Mouse (Mus musculus): Measurements from ENCODE around the gene Ak2.
A peak's percentile ranks its signal among the peaks of the same experiment; 100 is the strongest.

The Ak2 gene

DNA sequence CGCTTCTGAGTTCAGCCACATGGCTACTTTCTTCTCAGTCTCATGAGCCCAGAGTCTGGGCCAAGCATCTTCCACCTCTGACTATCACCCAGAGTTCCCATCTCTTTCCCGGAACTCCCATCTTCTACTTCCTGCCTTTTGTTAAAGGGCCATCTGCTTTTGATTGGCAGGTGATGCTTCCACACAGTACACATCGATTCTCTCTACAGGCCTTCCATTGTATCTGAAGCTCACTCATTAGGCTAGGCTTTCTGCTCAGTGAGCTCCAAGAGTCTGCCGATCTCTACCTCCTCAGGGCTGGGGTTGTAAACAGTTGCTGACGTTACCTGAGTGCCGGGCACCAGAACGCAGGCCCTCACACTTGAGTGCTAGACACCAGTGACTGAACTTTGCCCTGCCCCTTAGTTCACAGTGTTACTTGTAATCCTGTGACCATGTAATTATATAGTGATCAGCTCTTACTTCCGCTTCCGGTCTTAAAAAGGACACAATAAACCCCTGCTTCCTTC is at the start of gene Ak2:
Ak2 (plus strand) TSS at position 459 of the 509 bp plus-strand sequence.
- no peak for DNase-seq (ENCODE audit: low spot score)

DNA sequence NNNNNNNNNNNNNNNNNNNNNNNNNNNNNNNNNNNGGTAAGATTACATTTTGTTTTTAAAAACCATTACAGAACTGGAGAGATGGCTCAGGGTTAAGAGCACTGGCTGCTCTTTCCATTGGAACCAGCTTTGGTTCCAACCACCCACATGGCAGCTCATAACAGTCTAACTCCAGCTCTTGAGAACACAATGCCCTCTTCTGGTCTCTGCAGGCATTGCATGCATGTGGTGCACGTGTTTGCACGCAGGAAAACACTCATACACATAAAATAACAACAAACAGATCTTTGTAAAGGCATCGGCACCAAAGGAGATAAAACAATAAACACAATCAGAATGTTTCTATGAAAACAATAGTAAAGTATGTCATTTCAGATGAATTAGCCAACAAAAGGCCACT is 49.4 kb upstream of the Ak2 start:
- DNase-seq (ENCODE audit: low spot score) = no peak

DNA sequence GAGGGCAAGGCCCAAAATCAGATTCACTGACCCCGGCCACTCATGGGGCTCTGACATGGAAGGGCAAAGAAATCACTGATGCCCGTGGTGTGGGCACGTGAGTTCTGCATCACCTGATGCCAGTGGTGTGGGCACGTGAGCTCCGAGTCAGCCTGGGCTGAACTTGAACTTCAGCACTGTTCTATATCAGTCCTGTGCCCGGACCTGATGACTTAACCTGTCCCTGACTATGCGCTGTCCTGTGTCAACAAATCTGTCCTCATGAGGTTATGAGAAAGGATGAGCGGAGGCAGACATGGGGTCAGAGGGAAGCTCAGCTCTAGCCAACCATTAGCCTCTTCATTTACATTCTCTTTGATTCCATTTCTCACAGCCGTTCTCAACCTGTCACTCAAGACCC is 45.0 kb upstream of the Ak2 start:
- DNase-seq (ENCODE audit: low spot score) = no peak

DNA sequence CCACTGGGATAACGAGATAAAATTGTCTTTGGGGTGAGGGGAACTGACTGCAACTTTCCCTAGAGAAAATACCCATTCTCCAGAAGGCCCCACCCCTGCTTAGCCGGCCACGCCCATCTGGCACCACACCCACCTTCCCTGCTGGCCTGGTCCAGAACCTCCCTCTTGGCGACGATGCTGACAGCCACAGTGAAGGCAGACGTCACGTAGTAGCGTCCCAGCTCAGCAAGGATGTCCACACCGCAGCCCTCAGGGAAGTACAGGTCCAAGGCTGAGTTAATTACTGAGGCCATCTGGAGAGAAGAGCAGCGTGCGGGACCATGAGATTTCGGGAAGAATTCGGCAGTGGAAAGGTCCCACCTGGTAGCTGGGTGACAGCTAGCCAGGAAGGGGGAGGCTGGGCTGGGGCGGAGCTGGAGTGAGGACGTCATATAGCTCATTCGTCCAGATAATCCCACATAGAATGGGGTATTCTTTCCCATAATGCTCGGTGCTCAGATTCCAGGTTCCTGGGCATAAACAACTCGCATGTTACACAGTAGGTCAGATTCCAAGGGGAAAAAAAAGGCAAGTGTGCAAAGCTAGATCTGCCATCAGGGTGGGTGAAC is 44.3 kb upstream of the Ak2 start:
- DNase-seq (ENCODE audit: low spot score) = no peak

DNA sequence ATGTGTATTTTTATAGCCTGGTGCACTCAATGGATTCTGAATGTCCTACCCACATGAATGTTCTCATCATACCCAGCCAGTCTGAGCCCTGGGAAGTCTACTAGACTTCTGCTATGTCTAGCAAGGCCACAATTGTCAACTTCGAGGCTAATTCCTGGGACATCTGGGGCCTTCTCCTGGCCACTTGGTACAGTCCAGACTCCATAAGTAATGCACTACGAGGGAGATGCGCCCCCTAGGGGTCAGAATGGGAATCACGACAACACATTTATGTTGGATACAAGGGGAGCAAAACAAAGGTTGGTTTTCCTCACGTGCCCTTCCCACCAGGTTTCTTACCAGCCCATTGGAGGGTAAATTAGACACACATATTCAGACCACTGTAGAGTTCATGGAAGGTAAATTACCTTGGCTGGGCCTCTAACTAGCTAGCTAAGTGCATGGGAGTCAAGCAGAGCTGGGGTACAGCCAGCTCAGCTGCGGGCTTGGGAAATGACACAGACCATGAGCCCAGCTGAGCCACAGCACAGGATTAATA is 43.6 kb upstream of the Ak2 start:
- peak; percentile 46 for DNase-seq (ENCODE audit: low spot score)

DNA sequence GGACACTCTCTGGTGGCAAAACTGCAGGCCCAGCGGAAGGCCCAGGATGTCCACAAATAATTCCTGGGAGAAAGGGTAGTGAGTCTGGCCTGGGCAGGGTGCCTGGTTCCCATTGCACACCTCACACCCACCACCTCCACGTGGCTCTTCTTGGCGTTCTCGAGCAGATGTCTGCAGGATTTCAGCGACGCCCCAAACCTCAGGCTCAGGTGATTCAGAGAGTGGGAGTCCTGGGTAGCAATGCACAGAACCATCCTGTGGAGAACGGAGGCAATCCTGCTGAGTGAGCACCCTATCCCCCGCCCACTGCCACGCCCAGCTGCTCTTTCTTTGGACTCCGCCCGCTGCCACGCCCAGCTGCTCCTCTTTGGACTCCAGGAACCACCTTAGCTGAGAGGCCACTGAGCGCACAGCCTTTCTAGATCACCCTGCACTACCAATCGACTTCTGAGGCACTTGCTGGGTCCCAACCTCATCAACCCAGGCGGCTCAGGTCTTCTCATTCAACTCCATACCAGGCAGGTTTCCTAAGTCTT is 42.2 kb upstream of the Ak2 start:
- DNase-seq (ENCODE audit: low spot score) = no peak

DNA sequence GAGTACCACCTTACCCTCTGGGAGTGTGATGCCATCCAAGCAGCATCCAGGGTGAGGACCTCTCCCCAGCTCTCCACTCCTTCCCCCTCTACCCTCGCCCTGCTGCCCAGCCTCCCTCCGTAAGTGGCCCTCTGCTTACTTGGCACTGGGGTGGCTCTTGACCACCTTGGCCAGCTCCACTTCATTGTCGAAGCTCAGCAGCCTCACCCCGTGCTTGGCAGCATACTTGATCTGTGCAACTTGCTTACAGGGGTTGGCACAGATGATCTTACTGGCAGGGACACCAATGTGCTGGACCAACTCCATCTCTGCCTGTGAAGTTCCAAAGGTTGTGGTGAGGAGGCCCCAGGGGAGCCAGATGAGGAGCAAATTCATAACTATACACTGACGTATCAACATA is 41.3 kb upstream of the Ak2 start:
- peak; percentile 80 for DNase-seq (ENCODE audit: low spot score)

DNA sequence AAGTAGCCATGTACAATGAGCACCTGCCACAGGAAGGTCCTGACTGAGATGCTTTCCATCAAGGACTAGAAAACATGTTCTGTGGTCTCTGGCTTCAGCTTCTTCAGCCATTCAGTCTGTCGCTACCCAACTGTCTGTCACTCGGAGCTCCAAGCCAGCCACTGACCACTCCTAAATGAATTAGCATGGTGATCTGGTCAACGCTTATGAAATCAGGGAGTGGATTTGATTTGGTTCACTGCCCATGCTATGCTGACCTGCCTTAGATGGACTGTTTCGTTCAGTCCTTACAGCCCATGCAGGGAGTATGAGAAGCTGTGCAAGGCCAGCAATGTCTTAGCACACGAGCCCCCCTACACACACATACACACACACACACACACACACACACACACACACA is 37.9 kb upstream of the Ak2 start:
- no peak for DNase-seq (ENCODE audit: low spot score)

DNA sequence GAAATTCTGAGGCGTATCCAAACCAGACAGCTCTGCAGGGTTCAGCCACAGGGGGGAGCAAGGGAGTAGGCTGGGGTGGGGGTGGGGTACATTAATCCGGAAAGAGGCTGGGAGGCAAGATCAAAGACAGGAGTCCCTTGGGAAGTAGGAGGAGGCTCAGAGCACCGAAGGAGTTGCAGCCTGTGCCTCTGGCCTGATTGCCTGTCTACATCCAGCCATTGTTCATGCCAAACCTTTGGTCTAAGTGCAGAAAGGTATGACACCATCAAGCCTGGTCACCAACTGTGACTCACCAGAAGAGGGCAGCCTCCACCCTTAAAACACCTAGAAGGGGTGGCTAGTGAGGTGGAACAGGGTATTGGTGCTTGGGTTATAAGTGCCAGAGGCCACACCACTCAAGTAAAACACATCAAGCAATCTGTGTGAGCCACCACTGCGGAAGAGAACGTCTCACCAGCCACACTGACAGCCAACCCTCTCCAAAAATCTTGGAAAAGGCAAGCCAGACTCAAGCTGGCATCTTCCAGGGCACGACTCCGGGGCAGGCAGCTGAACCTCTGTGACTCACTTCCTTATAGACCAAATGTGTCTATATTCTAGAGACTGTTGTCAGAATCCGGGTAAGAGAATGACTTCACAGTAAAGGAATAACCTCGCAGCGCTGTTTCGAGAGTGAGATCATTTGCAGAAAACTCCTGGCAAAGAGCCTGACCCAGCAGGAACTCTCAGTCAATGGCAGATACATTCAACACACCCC is 34.4 kb upstream of the Ak2 start:
- peak; percentile 68 for DNase-seq (ENCODE audit: low spot score)

DNA sequence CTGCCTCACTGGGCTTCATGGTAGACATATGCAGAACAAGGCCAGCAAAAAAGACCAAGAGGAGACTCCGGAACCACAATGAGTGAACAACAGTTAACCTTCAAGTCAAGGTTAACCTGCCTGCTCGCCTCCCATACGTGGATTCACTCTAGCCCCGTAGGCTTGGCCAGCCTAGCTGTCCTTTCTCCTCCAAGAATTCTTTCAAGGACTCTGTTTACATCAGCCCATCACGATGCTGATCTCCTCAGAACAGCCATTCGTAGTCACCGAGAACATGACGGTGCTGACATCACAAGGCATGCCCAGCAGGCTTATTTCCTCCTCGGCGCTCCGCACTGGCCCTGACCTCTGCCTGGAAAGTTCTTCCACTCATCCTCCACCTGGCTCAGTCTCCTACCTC is 33.6 kb upstream of the Ak2 start:
- DNase-seq (ENCODE audit: low spot score) = no peak

DNA sequence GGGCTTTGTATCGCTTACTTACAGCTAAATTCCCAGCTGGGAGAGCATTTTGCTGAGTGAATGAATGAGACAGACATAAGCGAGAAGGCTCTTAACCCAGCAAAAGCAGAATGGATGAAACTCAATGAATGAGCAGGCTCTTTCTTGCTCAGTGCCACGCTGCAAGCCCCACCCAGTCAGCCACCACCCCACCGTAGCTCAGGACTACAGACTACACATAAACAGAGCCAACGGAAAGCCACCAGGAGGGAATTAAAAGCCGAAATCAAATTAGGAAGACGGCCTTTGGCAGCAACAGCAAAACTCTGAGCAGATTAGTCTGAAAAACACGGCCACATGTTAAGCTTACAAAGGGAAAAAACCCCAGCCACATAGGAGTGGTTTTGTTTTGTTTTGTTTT is 32.9 kb upstream of the Ak2 start:
- no peak for DNase-seq (ENCODE audit: low spot score)

DNA sequence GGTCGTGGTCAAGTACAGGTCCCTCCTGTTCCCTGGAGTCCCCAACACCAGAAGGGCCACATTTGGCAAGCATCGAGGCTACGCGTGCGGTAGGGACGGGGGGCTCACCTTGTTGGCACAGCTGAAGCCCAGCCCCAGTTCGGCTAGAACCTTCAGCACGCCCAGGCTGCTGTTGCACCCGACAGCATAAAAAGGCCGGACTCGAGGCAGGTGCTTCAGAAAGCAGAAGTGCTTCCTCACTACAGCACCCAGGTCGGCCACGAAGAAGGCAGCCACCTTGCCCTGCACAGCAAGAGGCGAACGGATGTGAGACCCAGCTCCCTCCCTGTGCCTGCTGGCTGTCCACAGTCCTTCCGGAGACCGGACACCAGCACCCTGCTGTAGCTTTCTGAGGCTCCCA is 32.1 kb upstream of the Ak2 start:
- no peak for DNase-seq (ENCODE audit: low spot score)

DNA sequence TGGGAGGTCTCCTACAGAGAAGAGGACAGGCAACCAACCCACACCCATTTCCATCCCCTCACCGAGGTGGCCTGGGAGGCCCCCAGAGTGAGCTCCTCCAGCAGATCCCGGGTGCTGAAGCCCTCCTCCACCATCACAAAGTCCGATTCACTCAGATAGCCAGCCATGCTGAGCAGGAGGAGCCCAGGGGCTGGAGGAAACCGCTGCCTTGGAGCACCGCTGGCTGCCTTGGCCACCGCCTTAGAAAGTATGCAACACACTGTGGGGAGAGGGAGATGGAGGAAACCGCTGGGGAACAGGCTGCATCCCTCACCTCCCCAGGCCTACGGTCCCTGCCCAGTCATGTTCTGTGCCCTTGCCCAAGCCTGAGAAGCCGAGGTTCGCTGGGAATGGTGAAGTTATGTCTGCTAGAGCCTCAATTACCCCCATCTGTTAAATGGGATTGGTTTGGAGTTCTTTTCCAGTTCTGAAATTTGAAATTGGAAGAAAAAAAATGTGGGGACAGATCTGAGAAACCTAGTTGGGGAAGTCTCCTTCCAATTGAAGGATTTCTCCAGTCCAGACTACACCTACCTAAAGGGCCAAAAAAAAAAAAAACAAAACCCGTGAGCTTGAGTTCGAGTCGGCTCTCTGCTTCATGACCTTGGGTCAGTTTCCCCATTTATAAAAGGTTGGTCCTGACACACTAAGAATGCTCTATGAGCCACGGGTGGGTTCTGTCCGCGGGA is 30.3 kb upstream of the Ak2 start:
- no peak for DNase-seq (ENCODE audit: low spot score)

DNA sequence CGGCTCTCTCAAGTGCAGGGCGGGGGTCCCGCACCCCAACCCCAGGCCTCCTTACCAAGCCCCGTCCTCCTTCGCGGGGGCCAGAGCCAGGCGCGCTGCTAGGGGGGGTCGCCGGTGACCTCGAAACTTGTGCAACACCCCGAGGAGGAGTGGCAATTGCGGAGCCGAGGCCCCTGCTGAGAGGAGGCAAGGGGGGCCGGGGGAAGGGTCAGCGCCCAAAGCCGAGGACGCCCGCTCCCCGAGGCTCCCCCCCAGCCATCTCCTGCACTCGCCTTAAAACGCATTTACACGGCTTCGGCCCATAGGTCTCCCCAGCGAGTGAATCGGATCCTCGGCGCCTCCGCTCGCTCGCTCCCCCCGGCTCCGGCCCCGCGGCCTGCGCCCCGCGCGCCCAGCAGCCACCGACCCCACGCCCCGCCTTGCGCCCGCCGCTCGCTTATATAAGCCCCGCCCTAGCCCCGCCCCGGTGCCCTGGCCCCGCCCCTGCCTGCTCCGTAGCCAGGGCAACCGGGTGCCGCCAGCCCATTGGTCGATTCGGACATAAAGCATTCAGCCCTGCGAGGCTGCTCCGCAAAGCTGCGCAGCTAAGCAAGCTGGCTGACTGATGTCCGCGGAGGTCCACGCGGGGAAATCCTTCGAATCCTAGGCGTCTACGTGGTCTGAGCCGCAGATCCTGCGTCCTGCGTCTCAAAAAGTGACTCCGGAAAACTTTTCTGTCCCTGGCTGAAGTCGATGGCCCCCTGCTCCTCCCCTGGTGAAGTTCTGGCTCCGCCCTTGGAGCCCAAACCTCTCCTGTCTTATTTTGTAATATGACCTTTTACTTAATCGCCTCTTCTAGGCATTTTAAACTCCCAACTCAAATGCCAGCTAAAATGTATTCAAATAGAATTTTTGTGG is 29.5 kb upstream of the Ak2 start, which contains the start of gene Azin2:
Azin2 (minus strand) TSS at position 414 of the 897 bp plus-strand sequence.
- DNase-seq (ENCODE audit: low spot score) = peak; percentile 87

DNA sequence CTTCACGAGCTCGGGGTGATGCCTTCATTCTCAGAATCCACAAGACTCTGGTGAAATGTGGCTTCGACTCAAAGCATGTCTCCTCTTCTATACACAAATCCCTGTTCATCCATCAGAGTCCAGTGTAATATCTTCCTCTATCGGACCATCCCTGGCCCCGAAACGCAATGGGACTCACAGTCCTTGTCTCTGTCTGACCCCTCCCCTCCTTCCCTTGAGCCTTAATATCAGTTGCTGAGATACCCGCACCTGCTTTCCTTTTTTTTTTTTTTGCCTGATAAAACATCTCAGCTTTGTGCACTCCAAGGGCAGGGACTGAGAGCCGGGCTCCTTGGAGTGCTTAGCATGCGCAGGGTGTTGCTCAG is 28.9 kb upstream of the Ak2 start:
- DNase-seq (ENCODE audit: low spot score) = no peak

DNA sequence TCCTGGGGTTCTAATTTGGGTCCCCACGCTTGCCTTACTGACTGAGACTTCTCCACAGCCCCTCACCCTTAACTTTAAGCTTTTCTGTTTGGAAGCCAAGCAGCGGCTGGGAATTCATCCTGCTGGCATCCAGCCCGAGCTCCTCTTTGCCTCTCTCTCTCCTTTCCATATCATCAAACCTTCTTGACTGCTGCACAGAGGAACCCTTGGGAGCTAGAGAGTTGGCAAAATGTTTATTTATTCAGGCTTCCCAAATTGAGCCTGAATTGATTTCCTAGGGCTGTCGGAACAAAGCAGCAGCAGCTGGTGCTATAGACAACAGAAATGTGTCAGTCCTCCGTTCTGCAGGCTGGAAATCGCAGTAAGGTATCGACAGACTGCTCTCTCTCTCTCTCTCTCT is 25.0 kb upstream of the Ak2 start:
- DNase-seq (ENCODE audit: low spot score) = peak; percentile 55

DNA sequence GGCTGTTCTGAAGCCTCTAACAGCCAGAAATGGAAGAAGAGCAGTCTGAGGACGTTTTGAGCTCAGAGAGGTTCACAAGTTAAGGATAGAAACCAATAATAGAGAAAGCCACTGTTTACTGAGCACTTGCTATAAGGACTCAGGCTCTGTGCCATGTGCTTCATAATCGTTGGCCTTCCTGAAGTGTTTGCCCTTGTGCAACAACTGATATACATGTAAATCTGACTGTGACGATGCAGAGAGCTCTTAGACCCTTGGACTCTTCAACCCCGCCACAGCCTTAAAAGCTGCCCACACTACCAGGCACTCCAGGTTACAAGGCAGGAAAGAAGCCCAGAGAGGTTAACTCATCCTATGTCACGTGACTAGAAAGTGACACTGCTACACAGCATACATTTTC is 22.7 kb upstream of the Ak2 start:
- DNase-seq (ENCODE audit: low spot score) = no peak

DNA sequence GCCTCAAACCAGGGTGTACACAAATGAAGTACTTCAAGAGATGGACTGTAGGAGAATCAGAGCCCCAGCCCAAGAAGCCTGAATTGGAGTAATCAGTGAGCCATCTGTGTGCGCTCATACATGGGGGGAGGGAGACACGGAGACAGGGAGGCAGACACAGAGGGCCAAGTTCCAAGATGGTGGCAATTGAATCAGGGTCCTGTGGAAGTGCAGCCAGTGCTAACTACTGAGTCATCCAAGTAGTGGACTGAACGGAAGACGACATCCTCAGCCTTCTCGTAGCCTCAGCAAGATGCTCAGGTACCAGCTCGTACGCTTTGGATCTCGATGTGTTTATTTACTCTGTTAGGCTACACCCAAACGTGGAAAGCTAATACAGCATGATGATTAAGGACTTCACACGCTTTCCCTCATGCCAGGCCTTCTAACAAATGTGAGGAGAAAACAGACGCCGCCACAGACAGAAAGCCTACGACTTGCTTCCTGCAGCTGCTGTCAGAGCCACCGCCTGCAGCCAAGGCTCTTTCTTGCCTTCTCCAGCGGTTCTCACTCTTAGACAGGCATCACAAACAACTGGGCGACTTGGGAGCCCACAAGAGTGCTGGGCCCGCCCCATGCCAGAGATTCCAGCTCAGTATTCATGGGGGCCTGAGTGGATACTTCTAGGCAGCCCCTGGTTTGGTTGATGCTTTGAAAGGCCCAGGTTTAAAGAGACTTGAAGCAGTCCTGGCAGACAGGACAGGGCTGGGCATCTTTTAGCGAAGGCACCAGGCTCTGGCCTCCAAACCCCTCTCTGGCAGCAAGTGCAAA is 21.9 kb upstream of the Ak2 start:
- DNase-seq (ENCODE audit: low spot score) = no peak

DNA sequence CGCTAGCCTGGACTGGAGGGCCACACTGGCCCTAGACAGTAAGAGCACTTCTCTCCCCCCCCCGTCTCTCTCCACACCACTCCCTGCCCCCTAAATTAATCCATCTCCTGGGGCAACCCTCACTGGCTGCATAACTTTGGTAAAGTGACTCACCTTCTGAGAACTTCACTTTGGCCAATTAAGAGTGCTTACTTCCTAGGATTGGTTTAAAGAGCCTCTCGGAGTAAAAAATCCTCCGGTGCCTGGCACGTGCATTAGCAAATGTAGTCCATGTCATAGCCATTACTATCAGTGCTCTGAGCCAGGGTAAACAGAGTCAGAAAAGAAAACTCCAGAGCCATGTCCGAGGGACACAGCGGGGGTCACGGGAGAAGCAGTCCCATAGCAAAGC is 21.3 kb upstream of the Ak2 start:
- DNase-seq (ENCODE audit: low spot score) = no peak

DNA sequence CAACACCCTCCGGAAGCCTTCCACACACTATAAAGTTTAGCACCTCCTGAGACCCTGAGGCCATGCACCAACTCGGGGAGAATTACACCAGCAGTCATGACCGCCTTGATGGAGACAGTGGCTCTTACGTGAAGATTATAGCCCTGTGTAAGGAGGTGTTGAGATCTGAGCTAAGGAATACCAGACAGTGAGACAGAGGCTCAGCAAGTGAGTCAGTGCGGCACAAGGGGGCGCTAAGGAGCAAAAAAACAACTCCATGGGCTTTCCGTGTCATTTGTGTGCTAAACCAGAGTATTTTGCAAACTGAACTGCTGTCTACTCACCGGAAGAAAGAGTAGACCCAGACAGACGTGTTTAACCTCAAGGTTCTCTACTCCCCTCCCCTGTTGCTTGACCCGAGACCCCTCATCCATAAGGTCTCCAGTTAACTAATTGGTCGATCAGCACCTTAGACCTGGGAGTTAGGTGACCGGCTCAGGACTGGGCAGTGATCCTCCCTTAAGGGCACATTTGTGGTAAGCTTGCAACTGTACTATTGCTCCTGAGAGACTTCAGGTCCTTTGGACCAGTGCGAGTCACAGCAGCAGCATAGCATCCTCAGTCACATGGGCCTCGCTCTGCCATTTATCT is 20.6 kb upstream of the Ak2 start:
- peak; percentile 81 for DNase-seq (ENCODE audit: low spot score)

Measured in adipocyte (in vitro differentiated cells).